Mouse (Mus musculus): ENCODE data around the gene Pard3. TPM values are rescaled to one million over a fixed set of nuclear protein-coding genes. Genes with fewer than 3 reads are reported as not detected.
A peak's percentile ranks its signal among the peaks of the same experiment; 100 is the strongest.

Pard3 gene
- polyA plus RNA-seq, 1 experiment from 2014 or later, result 21.0 TPM

DNA sequence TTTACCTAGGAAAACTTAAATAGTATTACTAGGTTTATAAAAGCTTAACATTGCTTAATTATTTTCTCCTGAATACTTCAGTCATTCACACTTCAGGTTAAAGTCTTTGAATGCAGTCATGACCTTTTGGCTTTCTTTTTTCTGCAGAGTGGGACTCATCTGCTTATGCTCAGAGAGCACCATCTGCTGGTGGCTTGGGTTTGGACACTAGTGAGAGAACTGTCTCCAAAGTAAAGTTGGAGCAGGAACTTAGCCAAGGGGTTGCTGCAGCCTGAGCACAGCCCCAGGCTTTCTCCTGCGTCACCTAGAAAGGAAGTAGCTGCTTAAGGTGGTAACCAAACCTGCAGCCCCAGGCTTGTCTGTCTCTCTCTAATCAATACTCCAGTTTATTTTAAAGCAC, 75.5 kb downstream of the Pard3 start:
- Histone ChIP-seq H3K27me3 (ENCODE audit: control insufficient read depth, insufficient read depth, low read length) (no peaks in the 10 kb centered on the region), H3K36me3 (ENCODE audit: control insufficient read depth, insufficient read depth, low read length) (no peaks in the 10 kb centered on the region)
- 0% methylated on average over 1 of the region's 1 CpGs for WGBS

DNA sequence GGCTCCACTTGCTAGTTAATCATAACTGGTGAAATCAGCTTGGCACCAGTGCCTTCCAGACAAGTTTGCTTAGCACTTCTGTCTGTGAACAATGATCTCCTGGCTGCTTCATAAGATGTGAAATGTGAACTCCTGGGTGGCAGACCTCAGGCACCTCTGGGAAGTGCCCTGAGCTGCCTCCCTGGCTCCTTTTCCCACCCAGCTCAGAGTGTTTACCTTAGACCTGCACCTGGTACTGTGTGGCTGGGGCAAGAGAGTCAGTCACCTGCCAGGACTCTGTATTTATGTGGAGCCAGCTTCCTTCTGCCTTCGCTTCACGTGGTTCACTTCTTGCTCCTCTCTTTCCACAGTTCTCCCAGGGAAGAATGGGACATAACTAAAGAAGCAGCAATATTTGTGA, 77.3 kb downstream of the Pard3 start:
- Histone ChIP-seq H3K9ac (ENCODE audit: low read length) (no peak overlapping the region), H3K27ac (ENCODE audit: low read length) (no peak overlapping the region), H3K36me3 (ENCODE audit: control insufficient read depth, insufficient read depth, low read length) (no peaks in the 10 kb centered on the region), H3K27me3 (ENCODE audit: control insufficient read depth, insufficient read depth, low read length) (no peaks in the 10 kb centered on the region), H3K9me3 (replicated peaks; ENCODE audit: control insufficient read depth, low read length) (no peaks in the 10 kb centered on the region), H3K4me2 (ENCODE audit: low read depth, low read length) (no peak overlapping the region), H3K4me1 (ENCODE audit: control insufficient read depth, insufficient read depth, low read length) (peaks cover 41% of the 10 kb centered on the region), H3K4me3 (replicated peaks; ENCODE audit: low read length) (no peak overlapping the region)
- ATAC-seq (ENCODE audit: insufficient read depth, low FRiP score), result peak; percentile 44; the same call in 1 of the 2 replicates
- 71% methylated on average over 2 of the region's 2 CpGs for WGBS

More for the DNA sequence above, 75.5 kb downstream of the Pard3 start:
- Histone ChIP-seq H3K9me3 (replicated peaks; ENCODE audit: control insufficient read depth, low read length) (no peaks in the 10 kb centered on the region), H3K4me1 (ENCODE audit: control insufficient read depth, insufficient read depth, low read length) (peaks cover 33% of the 10 kb centered on the region), H3K4me2 (ENCODE audit: low read depth, low read length) (no peak overlapping the region), H3K4me3 (replicated peaks; ENCODE audit: low read length) (no peak overlapping the region), H3K9ac (ENCODE audit: low read length) (no peak overlapping the region), H3K27ac (ENCODE audit: low read length) (no peak overlapping the region)
- ATAC-seq (ENCODE audit: insufficient read depth, low FRiP score), result peak; percentile 81; the same call in 1 of the 2 replicates

DNA sequence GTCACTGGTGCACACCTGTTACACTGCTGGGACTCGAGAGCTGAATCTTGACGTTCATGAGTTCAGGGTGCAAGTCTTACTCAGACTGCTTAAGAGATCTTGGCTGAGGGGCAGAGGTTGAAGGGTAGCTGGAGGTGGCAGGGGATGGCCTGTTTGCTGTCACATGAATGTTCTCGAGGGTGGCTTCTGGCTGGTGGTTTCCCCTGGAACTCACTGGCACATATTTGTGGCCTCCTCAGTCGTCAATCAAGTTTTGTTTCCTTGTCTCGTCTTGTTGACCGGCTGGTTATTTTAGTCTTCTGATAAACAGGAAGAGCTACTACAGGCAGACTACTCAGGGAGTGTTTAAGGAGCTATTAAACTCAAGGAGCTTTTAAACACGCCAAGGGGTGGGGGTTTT, 79.9 kb downstream of the Pard3 start:
- Histone ChIP-seq H3K9ac (ENCODE audit: low read length) (no peak overlapping the region), H3K4me1 (ENCODE audit: control insufficient read depth, insufficient read depth, low read length) (peaks cover 38% of the 10 kb centered on the region), H3K36me3 (ENCODE audit: control insufficient read depth, insufficient read depth, low read length) (no peaks in the 10 kb centered on the region), H3K27me3 (ENCODE audit: control insufficient read depth, insufficient read depth, low read length) (no peaks in the 10 kb centered on the region), H3K27ac (ENCODE audit: low read length) (peak overlapping the region; percentile 55), H3K4me3 (replicated peaks; ENCODE audit: low read length) (no peak overlapping the region), H3K9me3 (replicated peaks; ENCODE audit: control insufficient read depth, low read length) (no peaks in the 10 kb centered on the region), H3K4me2 (ENCODE audit: low read depth, low read length) (no peak overlapping the region)
- ATAC-seq (ENCODE audit: insufficient read depth, low FRiP score), result no peak
- 25% methylated on average over 7 of the region's 7 CpGs for WGBS

DNA sequence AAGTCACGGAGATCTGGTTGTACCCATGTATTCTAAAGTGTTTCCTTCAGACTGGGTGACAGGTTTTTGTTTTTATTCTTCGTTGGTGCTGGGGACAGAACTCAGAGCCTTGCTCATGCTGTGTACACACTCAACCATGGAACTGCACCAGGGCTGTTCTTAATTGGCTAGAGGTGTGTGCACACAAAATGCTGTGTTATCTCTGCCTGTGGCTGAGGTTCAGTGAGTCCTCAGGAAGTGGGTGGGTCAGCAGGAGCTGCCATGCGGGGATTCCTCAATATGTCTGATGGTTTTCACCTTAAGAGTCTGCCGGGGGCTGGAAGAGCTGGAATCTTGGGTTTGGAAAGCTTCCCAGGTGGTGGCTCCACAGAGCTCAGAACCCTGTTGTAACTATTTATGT, 80.9 kb downstream of the Pard3 start:
- H3K36me3 ChIP-seq (ENCODE audit: control insufficient read depth, insufficient read depth, low read length), result no peaks in the 10 kb centered on the region
- 0 out of 2 replicates have a peak overlapping the region, but pooled peaks have one; percentile 24 for H3K9ac ChIP-seq (ENCODE audit: low read length)
- no peaks in the 10 kb centered on the region for H3K9me3 ChIP-seq (replicated peaks; ENCODE audit: control insufficient read depth, low read length)
- peak overlapping the region; percentile 44 for H3K27ac ChIP-seq (ENCODE audit: low read length)
- no peak overlapping the region for H3K4me3 ChIP-seq (replicated peaks; ENCODE audit: low read length)
- H3K27me3 ChIP-seq (ENCODE audit: control insufficient read depth, insufficient read depth, low read length), result no peaks in the 10 kb centered on the region
- H3K4me1 ChIP-seq (ENCODE audit: control insufficient read depth, insufficient read depth, low read length), result peaks cover 33% of the 10 kb centered on the region
- H3K4me2 ChIP-seq (ENCODE audit: low read depth, low read length), result peak overlapping the region; percentile 29
- no peak for ATAC-seq (ENCODE audit: insufficient read depth, low FRiP score)
- WGBS, result 34% methylated on average over 4 of the region's 4 CpGs

DNA sequence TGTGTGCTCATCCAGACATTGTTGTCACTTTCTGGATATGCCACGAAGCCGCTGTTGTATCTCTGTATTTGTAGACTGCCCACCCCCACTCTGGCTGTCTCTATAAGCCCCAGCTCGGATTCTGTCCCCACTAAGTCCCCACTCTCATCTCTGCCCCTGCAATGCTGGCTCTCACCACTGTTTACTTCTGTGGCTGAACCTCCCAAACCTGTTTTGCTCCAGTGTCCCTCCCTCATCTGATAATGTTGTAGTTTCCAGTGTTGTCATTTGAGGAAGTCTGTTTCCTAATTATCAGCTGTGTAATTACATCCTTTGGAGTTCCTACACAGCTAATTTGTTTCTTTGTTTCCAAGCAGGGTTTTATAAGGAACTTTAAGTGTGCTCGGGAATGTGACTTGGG, 81.4 kb downstream of the Pard3 start:
- ATAC-seq (ENCODE audit: insufficient read depth, low FRiP score), result 0 out of 2 replicates have a peak, but pooled peaks have one; percentile 22
- Histone ChIP-seq H3K4me3 (replicated peaks; ENCODE audit: low read length) (no peak overlapping the region), H3K27ac (ENCODE audit: low read length) (peak overlapping the region; percentile 44)

DNA sequence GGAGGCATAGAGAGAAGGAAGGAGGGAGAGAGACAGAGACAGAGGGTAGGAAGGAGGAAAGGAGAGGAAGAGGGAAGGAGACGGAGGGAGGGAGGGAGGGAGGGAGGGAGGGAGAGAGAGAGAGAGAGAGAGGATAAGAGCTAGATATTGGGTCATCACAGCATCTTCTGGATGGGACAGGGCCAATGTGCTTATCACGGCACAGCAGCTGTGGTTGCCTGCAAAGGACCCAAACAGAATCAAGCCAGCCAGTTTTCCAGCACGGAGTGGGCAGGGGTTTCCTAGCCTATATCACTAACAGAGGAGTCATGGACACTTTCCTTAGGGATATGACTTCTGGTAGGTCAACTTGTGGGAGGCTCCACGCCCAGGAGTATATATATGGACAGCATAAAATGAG, 82.4 kb downstream of the Pard3 start:
- H3K4me1 ChIP-seq (ENCODE audit: control insufficient read depth, insufficient read depth, low read length), result peaks cover 38% of the 10 kb centered on the region
- no peaks in the 10 kb centered on the region for H3K9me3 ChIP-seq (replicated peaks; ENCODE audit: control insufficient read depth, low read length)
- WGBS, result 61% methylated on average over 4 of the region's 4 CpGs
- H3K4me3 ChIP-seq (replicated peaks; ENCODE audit: low read length), result no peak overlapping the region
- no peak overlapping the region for H3K27ac ChIP-seq (ENCODE audit: low read length)
- ATAC-seq (ENCODE audit: insufficient read depth, low FRiP score), result no peak
- no peaks in the 10 kb centered on the region for H3K27me3 ChIP-seq (ENCODE audit: control insufficient read depth, insufficient read depth, low read length)
- H3K9ac ChIP-seq (ENCODE audit: low read length), result no peak overlapping the region
- H3K4me2 ChIP-seq (ENCODE audit: low read depth, low read length), result no peak overlapping the region
- no peaks in the 10 kb centered on the region for H3K36me3 ChIP-seq (ENCODE audit: control insufficient read depth, insufficient read depth, low read length)

More for the DNA sequence above, 81.4 kb downstream of the Pard3 start:
- Histone ChIP-seq H3K27me3 (ENCODE audit: control insufficient read depth, insufficient read depth, low read length) (no peaks in the 10 kb centered on the region), H3K4me2 (ENCODE audit: low read depth, low read length) (peak overlapping the region; percentile 29), H3K9me3 (replicated peaks; ENCODE audit: control insufficient read depth, low read length) (no peaks in the 10 kb centered on the region), H3K4me1 (ENCODE audit: control insufficient read depth, insufficient read depth, low read length) (peaks cover 33% of the 10 kb centered on the region), H3K36me3 (ENCODE audit: control insufficient read depth, insufficient read depth, low read length) (no peaks in the 10 kb centered on the region), H3K9ac (ENCODE audit: low read length) (no peak overlapping the region)
- 32% methylated on average over 4 of the region's 4 CpGs for WGBS

DNA sequence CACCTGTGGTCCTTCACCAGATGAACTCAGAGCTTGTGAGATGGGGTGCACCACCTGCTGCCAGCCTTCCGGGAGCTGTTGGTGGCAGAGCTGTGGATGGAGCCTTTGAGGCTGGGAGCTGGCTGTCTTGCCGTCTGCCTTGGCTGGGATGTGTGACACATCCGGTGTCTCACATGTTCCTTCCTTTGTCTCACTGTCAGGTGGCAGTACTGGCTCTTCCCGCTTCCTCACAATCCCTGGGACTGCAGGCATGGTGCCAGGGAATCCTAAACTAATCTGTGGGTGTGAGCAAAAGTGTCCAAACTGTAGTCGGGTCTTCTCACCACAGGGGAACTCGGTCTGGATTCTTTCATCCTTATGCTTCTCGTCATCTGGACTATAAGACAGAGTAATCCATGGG, 85.1 kb downstream of the Pard3 start:
- Histone ChIP-seq H3K27ac (ENCODE audit: low read length) (no peak overlapping the region), H3K4me1 (ENCODE audit: control insufficient read depth, insufficient read depth, low read length) (peaks cover 35% of the 10 kb centered on the region), H3K9ac (ENCODE audit: low read length) (no peak overlapping the region), H3K27me3 (ENCODE audit: control insufficient read depth, insufficient read depth, low read length) (no peaks in the 10 kb centered on the region), H3K36me3 (ENCODE audit: control insufficient read depth, insufficient read depth, low read length) (no peaks in the 10 kb centered on the region), H3K4me2 (ENCODE audit: low read depth, low read length) (no peak overlapping the region), H3K9me3 (replicated peaks; ENCODE audit: control insufficient read depth, low read length) (no peaks in the 10 kb centered on the region), H3K4me3 (replicated peaks; ENCODE audit: low read length) (no peak overlapping the region)
- ATAC-seq (ENCODE audit: insufficient read depth, low FRiP score), result no peak
- 51% methylated on average over 7 of the region's 7 CpGs for WGBS

DNA sequence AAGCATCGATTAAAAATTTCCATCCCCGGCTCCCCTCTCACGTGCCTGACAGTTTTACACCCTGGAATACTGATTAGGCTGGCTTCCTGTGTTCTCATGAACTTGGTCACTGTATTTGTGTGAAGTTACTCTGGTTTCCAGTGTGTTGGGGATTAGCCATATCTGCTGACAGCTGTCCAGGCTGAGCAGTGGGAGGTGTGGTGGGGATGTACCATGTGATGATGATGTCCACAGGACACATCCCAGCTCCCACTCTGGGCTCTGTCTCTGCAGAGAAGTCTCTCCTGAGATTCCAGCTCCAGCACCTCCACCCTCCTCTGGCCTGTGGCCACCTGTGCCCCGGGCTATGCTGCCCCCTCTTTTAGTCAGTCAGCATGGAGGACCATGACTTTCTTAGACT, 87.0 kb downstream of the Pard3 start:
- Histone ChIP-seq H3K4me1 (ENCODE audit: control insufficient read depth, insufficient read depth, low read length) (peaks cover 20% of the 10 kb centered on the region), H3K4me3 (replicated peaks; ENCODE audit: low read length) (no peak overlapping the region), H3K27ac (ENCODE audit: low read length) (no peak overlapping the region), H3K36me3 (ENCODE audit: control insufficient read depth, insufficient read depth, low read length) (no peaks in the 10 kb centered on the region), H3K4me2 (ENCODE audit: low read depth, low read length) (no peak overlapping the region), H3K27me3 (ENCODE audit: control insufficient read depth, insufficient read depth, low read length) (no peaks in the 10 kb centered on the region), H3K9ac (ENCODE audit: low read length) (no peak overlapping the region), H3K9me3 (replicated peaks; ENCODE audit: control insufficient read depth, low read length) (no peaks in the 10 kb centered on the region)
- no peak for ATAC-seq (ENCODE audit: insufficient read depth, low FRiP score)
- WGBS, result 75% methylated on average over 4 of the region's 4 CpGs

DNA sequence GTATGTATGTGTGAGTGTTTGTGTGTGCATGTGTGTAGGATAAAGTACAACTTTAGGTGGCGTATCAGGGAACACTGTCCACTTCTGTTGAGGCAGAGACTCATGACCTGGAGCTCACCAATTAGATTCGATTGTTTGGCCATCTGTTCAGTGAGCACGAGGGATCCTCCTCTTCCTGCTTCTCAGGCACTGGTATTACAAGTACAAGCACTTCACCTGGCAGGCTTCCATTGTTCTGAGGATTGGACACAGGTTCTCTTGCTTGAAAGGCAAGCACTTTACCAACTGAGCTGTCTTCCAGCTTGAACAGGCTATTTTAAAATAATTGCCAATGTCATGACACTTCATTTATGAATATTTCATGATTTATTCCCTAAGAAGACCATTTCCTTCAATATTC, 88.0 kb downstream of the Pard3 start:
- Histone ChIP-seq H3K36me3 (ENCODE audit: control insufficient read depth, insufficient read depth, low read length) (no peaks in the 10 kb centered on the region), H3K9ac (ENCODE audit: low read length) (no peak overlapping the region), H3K27me3 (ENCODE audit: control insufficient read depth, insufficient read depth, low read length) (no peaks in the 10 kb centered on the region), H3K9me3 (replicated peaks; ENCODE audit: control insufficient read depth, low read length) (no peaks in the 10 kb centered on the region), H3K27ac (ENCODE audit: low read length) (no peak overlapping the region), H3K4me2 (ENCODE audit: low read depth, low read length) (no peak overlapping the region), H3K4me1 (ENCODE audit: control insufficient read depth, insufficient read depth, low read length) (peaks cover 17% of the 10 kb centered on the region), H3K4me3 (replicated peaks; ENCODE audit: low read length) (no peak overlapping the region)
- no peak for ATAC-seq (ENCODE audit: insufficient read depth, low FRiP score)
- WGBS, result 52% methylated on average over 3 of the region's 3 CpGs

DNA sequence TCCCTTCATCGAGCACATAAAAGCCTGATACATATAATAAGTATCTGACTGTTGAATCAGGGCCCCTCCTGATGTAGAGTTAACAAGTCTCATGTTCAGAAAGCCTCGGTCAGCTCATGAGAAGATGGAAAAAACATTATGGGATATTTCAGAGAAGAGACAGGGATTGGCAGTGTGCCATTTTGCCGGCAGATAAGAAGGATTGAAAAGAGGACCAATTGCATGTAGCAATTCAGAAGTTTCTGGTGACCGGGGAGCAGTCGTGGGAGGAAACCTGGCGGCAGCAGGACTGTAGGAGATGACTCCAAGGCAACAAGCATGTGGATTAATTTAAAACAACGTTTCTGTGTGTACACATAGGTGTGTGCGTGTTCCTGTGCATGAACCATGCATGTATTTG, 93.4 kb downstream of the Pard3 start:
- H3K27me3 ChIP-seq (ENCODE audit: control insufficient read depth, insufficient read depth, low read length), result no peaks in the 10 kb centered on the region
- H3K36me3 ChIP-seq (ENCODE audit: control insufficient read depth, insufficient read depth, low read length), result no peaks in the 10 kb centered on the region
- no peaks in the 10 kb centered on the region for H3K9me3 ChIP-seq (replicated peaks; ENCODE audit: control insufficient read depth, low read length)
- no peak for ATAC-seq (ENCODE audit: insufficient read depth, low FRiP score)
- H3K9ac ChIP-seq (ENCODE audit: low read length), result no peak overlapping the region
- no peak overlapping the region for H3K4me3 ChIP-seq (replicated peaks; ENCODE audit: low read length)
- H3K27ac ChIP-seq (ENCODE audit: low read length), result no peak overlapping the region
- 45% methylated on average over 8 of the region's 8 CpGs for WGBS
- H3K4me1 ChIP-seq (ENCODE audit: control insufficient read depth, insufficient read depth, low read length), result peaks cover 6% of the 10 kb centered on the region; the same call in 1 of the 2 replicates
- no peak overlapping the region for H3K4me2 ChIP-seq (ENCODE audit: low read depth, low read length)
